Mouse (Mus musculus) midbrain, embryonic 14.5 days (tissue): ENCODE results near the gene Zfp91. TPM values are rescaled to one million over a fixed set of nuclear protein-coding genes. Genes with fewer than 3 reads are reported as not detected.
"Not testable (repeated sequence)": the region's sequence is repeated elsewhere in the genome, so short reads cannot be mapped to it uniquely, and the experiment has no call there.

Source experiments
- ATAC-seq: fragments of 200-750 bp; cut with Nextera tagmentation; 2 replicates; pipeline ENCODE4 v1.8.0; 2017; ENCODE audit warnings: moderate number of reproducible peaks, moderate library complexity; ENCODE audit not compliant: low FRiP score, low TSS enrichment
- DNase-seq: peaks from one replicate; pipeline ENCODE4 v3.0.0-alpha.2; 2015
- H3K27ac ChIP-seq: fragments of 300-500 bp; sonication (generic); replicated peaks from 2 replicates; pipeline ENCODE4 v1.5.1; 2014; ENCODE audit warnings: mild to moderate bottlenecking, low read depth, low read length, moderate library complexity
- H3K27me3 ChIP-seq: fragments of 300-500 bp; sonication (generic); 2 replicates; pipeline ENCODE4 v1.6.1; 2014; ENCODE audit warnings: low read length, control low read depth, mixed read lengths; ENCODE audit not compliant: control insufficient read depth, insufficient read depth
- H3K36me3 ChIP-seq: fragments of 300-500 bp; sonication (generic); 2 replicates; pipeline ENCODE4 v1.6.1; 2014; ENCODE audit warnings: low read length, control low read depth; ENCODE audit not compliant: control insufficient read depth, insufficient read depth
- H3K4me1 ChIP-seq: fragments of 300-500 bp; sonication (generic); 2 replicates; pipeline ENCODE4 v1.6.1; 2014; ENCODE audit warnings: mild to moderate bottlenecking, antibody characterized with exemption, low read length, control low read depth; ENCODE audit not compliant: control insufficient read depth, insufficient read depth
- H3K4me2 ChIP-seq: fragments of 300-500 bp; sonication (generic); 2 replicates; pipeline ENCODE4 v1.6.1; 2014; ENCODE audit warnings: mild to moderate bottlenecking, low read length, moderate library complexity
- H3K4me3 ChIP-seq: fragments of 300-500 bp; sonication (generic); replicated peaks from 2 replicates; pipeline ENCODE4 v1.5.1; 2014; ENCODE audit warnings: low read depth, low read length
- H3K9ac ChIP-seq: fragments of 300-500 bp; sonication (generic); replicated peaks from 2 replicates; pipeline ENCODE4 v1.6.1; 2014; ENCODE audit warnings: mild to moderate bottlenecking, low read length, moderate library complexity
- H3K9me3 ChIP-seq: fragments of 300-500 bp; sonication (generic); 2 replicates; pipeline ENCODE4 v1.6.1; 2016; ENCODE audit warnings: low read length, control low read depth, mixed read lengths; ENCODE audit not compliant: control insufficient read depth
- WGBS: fragments of 180-500 bp; shearing (Covaris S2); extraction: QIAGEN DNeasy Blood & Tissue Kit; methylation state at CpG from one replicate; pipeline ENCODE4 v1.1.7; 2014; 5-methylcytosine and 5-hydroxymethylcytosine counted together
- polyA plus RNA-seq: library from polyadenylated mRNA; unstranded; fragments of >200 nt; fragmentation: Nextera tagmentation; extraction: Ambion mirVana; gene quantifications from 2 replicates; pipeline ENCODE4 v1.2.1, GENCODE M21; 2014

Zfp91 gene
- polyA plus RNA-seq, 1 experiment from 2014 or later = 10.6 TPM

GRCm38 (mm10) chr19:12722308-12722707 is 73.6 kb downstream of the Zfp91 start:
- Histone ChIP-seq H3K27me3 (no peaks in the 10 kb centered on the region), H3K4me1 (no peaks in the 10 kb centered on the region), H3K4me2 (no peak overlapping the region), H3K9ac (no peak overlapping the region), H3K9me3 (no peaks in the 10 kb centered on the region), H3K36me3 (no peaks in the 10 kb centered on the region), H3K4me3 (no peak overlapping the region), H3K27ac (no peak overlapping the region)
- ATAC-seq = no peak
- WGBS = 75% methylated on average over 2 of the region's 3 CpGs
- no peak for DNase-seq

- not testable (repeated sequence) for ATAC-seq
- 92% methylated on average over 7 of the region's 7 CpGs for WGBS
Measured at GRCm38 (mm10) chr19:12721596-12721995, 74.3 kb downstream of the Zfp91 start.

GRCm38 (mm10) chr19:12720919-12721318 is 75.0 kb downstream of the Zfp91 start:
- 92% methylated on average over 5 of the region's 5 CpGs for WGBS
- not testable (repeated sequence) for H3K27me3 ChIP-seq, H3K4me3 ChIP-seq, H3K27ac ChIP-seq, ATAC-seq, H3K9me3 ChIP-seq, H3K36me3 ChIP-seq, H3K4me1 ChIP-seq, H3K4me2 ChIP-seq, DNase-seq, H3K9ac ChIP-seq

More at GRCm38 (mm10) chr19:12721596-12721995, 74.3 kb downstream of the Zfp91 start:
- not testable (repeated sequence) for H3K27me3 ChIP-seq, H3K27ac ChIP-seq, H3K36me3 ChIP-seq, H3K9me3 ChIP-seq, H3K4me2 ChIP-seq, H3K9ac ChIP-seq, H3K4me1 ChIP-seq, DNase-seq, H3K4me3 ChIP-seq

GRCm38 (mm10) chr19:12720463-12720862 is 75.5 kb downstream of the Zfp91 start:
- DNase-seq = no peak
- Histone ChIP-seq H3K9me3 (no peaks in the 10 kb centered on the region), H3K36me3 (no peaks in the 10 kb centered on the region), H3K4me1 (no peaks in the 10 kb centered on the region), H3K4me3 (no peak overlapping the region), H3K27ac (no peak overlapping the region), H3K27me3 (no peaks in the 10 kb centered on the region), H3K4me2 (no peak overlapping the region), H3K9ac (no peak overlapping the region)
- ATAC-seq = no peak
- 75% methylated on average over 2 of the region's 2 CpGs for WGBS

- no peaks in the 10 kb centered on the region for H3K9me3 ChIP-seq
- H3K4me2 ChIP-seq = no peak overlapping the region
Measured at GRCm38 (mm10) chr19:12719189-12719588, 76.7 kb downstream of the Zfp91 start.

More at GRCm38 (mm10) chr19:12719189-12719588, 76.7 kb downstream of the Zfp91 start:
- Histone ChIP-seq H3K27ac (no peak overlapping the region), H3K27me3 (no peaks in the 10 kb centered on the region), H3K36me3 (no peaks in the 10 kb centered on the region), H3K4me3 (no peak overlapping the region), H3K9ac (no peak overlapping the region), H3K4me1 (no peaks in the 10 kb centered on the region)
- ATAC-seq (no peak), DNase-seq (no peak)
- 89% methylated on average over 6 of the region's 6 CpGs for WGBS

Other genes starting within 250 kb of the Zfp91 start
- gene Gm4952, start 196.2 kb downstream of the Zfp91 start, polyA plus RNA-seq = 0.12 TPM in 1 of 2 replicates, not detected in the other
- gene Glyat, start 162.8 kb downstream of the Zfp91 start, polyA plus RNA-seq = not detected in 2 replicates
- not detected in 2 replicates for gene Olfr1442, start 125.7 kb downstream of the Zfp91 start, polyA plus RNA-seq
- gene Olfr1443, start 118.0 kb downstream of the Zfp91 start, polyA plus RNA-seq = not detected in 2 replicates
- gene Keg1, start 100.3 kb downstream of the Zfp91 start, polyA plus RNA-seq = not detected in 2 replicates
- gene Cntf, start 30.5 kb downstream of the Zfp91 start, polyA plus RNA-seq = 1.9 TPM in 1 of 2 replicates, not detected in the other
- gene Lpxn, start 67 bp upstream of the Zfp91 start, polyA plus RNA-seq = 0.46 and 1.3 TPM in 2 replicates
- gene Gm5244, start 50.6 kb upstream of the Zfp91 start, polyA plus RNA-seq = not detected in 2 replicates
- not detected in 2 replicates for gene Olfr1444, start 61.2 kb upstream of the Zfp91 start, polyA plus RNA-seq
- not detected in 2 replicates for gene Olfr1445, start 87.7 kb upstream of the Zfp91 start, polyA plus RNA-seq
- not detected in 2 replicates for gene Olfr1446, start 97.4 kb upstream of the Zfp91 start, polyA plus RNA-seq
- gene Olfr1447, start 107.6 kb upstream of the Zfp91 start, polyA plus RNA-seq = not detected in 2 replicates
- gene Olfr1448, start 128.3 kb upstream of the Zfp91 start, polyA plus RNA-seq = not detected in 2 replicates
- gene Olfr1449, start 134.7 kb upstream of the Zfp91 start, polyA plus RNA-seq = not detected in 2 replicates
- not detected in 2 replicates for gene Olfr1450, start 154.1 kb upstream of the Zfp91 start, polyA plus RNA-seq
- gene Olfr1451, start 198.9 kb upstream of the Zfp91 start, polyA plus RNA-seq = not detected in 2 replicates
- not detected in 2 replicates for gene Olfr1453, start 232.2 kb upstream of the Zfp91 start, polyA plus RNA-seq